Mouse (Mus musculus) urinary bladder, postnatal 25 days (tissue): ENCODE results near the gene Kcnk10.

ENCODE experiments used
- DNase-seq: peaks from one replicate; pipeline ENCODE4 v3.0.0; 2022; ENCODE audit warnings: low spot score

Kcnk10 gene

DNA sequence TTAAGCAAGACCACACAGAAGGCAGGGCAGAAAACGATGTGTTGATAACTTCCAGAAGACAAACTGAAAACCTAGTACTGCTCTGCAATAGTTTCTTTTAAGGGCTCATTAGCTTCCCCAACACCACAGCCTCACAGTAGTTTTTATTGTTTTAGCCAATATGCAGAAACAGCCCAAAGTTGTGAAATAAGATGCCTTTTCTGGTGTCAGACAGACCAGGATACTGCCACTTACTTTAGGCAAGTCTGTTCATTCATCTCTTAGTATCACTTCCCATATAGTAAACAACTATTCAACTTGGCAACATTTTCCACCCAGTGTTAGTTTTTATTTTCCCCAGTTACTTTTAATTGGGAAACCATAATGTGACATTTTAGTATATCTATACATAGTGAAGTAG is 171.5 kb downstream of the Kcnk10 start:
- DNase-seq = no peak

GRCm38 (mm10) chr12:98406076-98406475 is 172.0 kb downstream of the Kcnk10 start:
- no peak for DNase-seq

- DNase-seq = no peak
These were observed 181.5 kb downstream of the Kcnk10 start for GRCm38 (mm10) chr12:98396586-98396985.

DNA sequence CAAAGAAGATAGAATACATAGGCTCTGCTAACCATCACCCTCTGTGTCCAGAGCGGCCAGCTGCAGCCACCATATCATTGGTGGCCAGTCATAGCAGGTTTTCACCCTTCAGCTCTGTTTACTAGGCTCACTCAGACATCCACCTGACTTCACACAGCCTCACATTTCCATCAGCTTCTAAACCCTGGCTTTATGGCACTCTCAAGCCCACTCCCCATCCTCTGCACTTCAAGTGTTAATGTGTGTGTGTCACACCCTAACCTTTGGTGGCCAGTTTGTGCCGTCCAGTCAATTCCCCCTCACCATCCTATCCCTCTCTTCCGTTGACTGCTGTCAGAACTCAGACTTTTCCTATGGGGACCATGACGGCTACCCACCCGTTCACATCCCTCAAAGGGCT is 184.0 kb downstream of the Kcnk10 start:
- DNase-seq = no peak

- DNase-seq = no peak
These were observed 186.8 kb downstream of the Kcnk10 start for GRCm38 (mm10) chr12:98391347-98391746.

DNA sequence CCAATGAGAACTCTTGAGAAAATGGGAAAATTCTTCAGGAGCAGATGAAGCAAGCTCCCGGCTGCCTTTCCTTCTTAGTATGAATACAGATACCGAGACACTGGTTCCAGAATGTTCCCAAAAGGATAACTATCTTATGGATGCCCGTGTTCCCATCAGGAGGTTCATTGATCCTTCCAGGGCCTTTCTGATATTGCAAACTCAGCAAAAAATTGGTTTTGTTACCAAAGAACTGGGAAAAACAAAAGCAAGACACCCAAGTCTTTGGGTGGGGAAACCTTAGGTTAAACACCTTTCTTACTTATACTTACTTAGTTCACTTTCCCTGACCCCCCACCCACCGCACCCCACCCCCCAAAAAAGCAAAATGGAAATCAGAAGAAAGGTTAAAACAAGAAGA is 188.5 kb downstream of the Kcnk10 start:
- DNase-seq = no peak
